Mouse (Mus musculus) hindbrain, embryonic 16.5 days (tissue): Measurements from ENCODE around the gene Klhl13. TPM values are rescaled to one million over a fixed set of nuclear protein-coding genes. Genes with fewer than 3 reads are reported as not detected.

Experiments used
- ATAC-seq: fragments of 200-750 bp; cut with Nextera tagmentation; 2 replicates; pipeline ENCODE4 v1.8.0; 2017; ENCODE audit warnings: moderate TSS enrichment, moderate library complexity
- H3K27ac ChIP-seq: fragments of 300-500 bp; sonication (generic); 2 replicates; pipeline ENCODE4 v1.5.1; 2014; ENCODE audit warnings: low read depth, mild to moderate bottlenecking, control low read depth, low read length, moderate library complexity
- H3K27me3 ChIP-seq: fragments of 300-500 bp; sonication (generic); replicated peaks from 2 replicates; pipeline ENCODE4 v1.6.1; 2014; ENCODE audit warnings: low read length; ENCODE audit not compliant: control insufficient read depth, insufficient read depth
- H3K36me3 ChIP-seq: fragments of 300-500 bp; sonication (generic); 2 replicates; pipeline ENCODE4 v1.6.1; 2014; ENCODE audit warnings: mild to moderate bottlenecking, low read length, moderate library complexity, mixed read lengths; ENCODE audit not compliant: control insufficient read depth, insufficient read depth
- H3K4me1 ChIP-seq: fragments of 300-500 bp; sonication (generic); 2 replicates; pipeline ENCODE4 v1.6.1; 2014; ENCODE audit warnings: low read depth, low read length; ENCODE audit not compliant: control insufficient read depth, insufficient read depth
- H3K4me2 ChIP-seq: fragments of 300-500 bp; sonication (generic); 2 replicates; pipeline ENCODE4 v1.6.1; 2014; ENCODE audit warnings: mild to moderate bottlenecking, low read length, control low read depth, moderate library complexity
- H3K4me3 ChIP-seq: fragments of 300-500 bp; sonication (generic); 2 replicates; pipeline ENCODE4 v1.5.1; 2014; ENCODE audit warnings: mild to moderate bottlenecking, low read length, control low read depth, moderate library complexity
- H3K9ac ChIP-seq: fragments of 300-500 bp; sonication (generic); 2 replicates; pipeline ENCODE4 v1.6.1; 2014; ENCODE audit warnings: low read depth, mild to moderate bottlenecking, control low read depth, low read length, moderate library complexity
- H3K9me3 ChIP-seq: fragments of 300-500 bp; sonication (generic); 2 replicates; pipeline ENCODE4 v1.6.1; 2014; ENCODE audit warnings: mild to moderate bottlenecking, low read length, moderate library complexity; ENCODE audit not compliant: control insufficient read depth
- WGBS: fragments of 180-500 bp; shearing (Covaris S2); extraction: QIAGEN DNeasy Blood & Tissue Kit; methylation state at CpG from one replicate; pipeline ENCODE4 v1.1.7; 2014; 5-methylcytosine and 5-hydroxymethylcytosine counted together
- polyA plus RNA-seq: library from polyadenylated mRNA; unstranded; fragments of >200 nt; fragmentation: Nextera tagmentation; extraction: Ambion mirVana; gene quantifications from 2 replicates; pipeline ENCODE4 v1.2.1, GENCODE M21; 2015

Gene Klhl13
- polyA plus RNA-seq, 1 experiment from 2014 or later = 147 TPM

GRCm38 (mm10) chrX:23285442-23285817 lies 79.5 kb downstream of the Klhl13 start:
- Histone ChIP-seq H3K9ac (peak overlapping the region; percentile 51; the same call in 1 of the 2 replicates), H3K4me2 (peak overlapping the region; percentile 51), H3K27ac (peak overlapping the region; percentile 54; the same call in 1 of the 2 replicates), H3K36me3 (no peaks in the 10 kb centered on the region), H3K4me3 (peak overlapping the region; percentile 39), H3K4me1 (no peaks in the 10 kb centered on the region), H3K9me3 (no peaks in the 10 kb centered on the region), H3K27me3 (no peaks in the 10 kb centered on the region)
- 20% methylated on average over 9 of the region's 10 CpGs for WGBS
- ATAC-seq = peak; percentile 65

- Histone ChIP-seq H3K4me1 (no peaks in the 10 kb centered on the region), H3K27ac (peak overlapping the region; percentile 54), H3K4me2 (peak overlapping the region; percentile 51), H3K27me3 (no peaks in the 10 kb centered on the region), H3K36me3 (no peaks in the 10 kb centered on the region), H3K9me3 (no peaks in the 10 kb centered on the region), H3K9ac (peak overlapping the region; percentile 57), H3K4me3 (peak overlapping the region; percentile 39)
- WGBS = 29% methylated on average over 11 of the region's 11 CpGs
- peak; percentile 79 for ATAC-seq
Observed at GRCm38 (mm10) chrX:23284530-23285441, 80.1 kb downstream of the Klhl13 start.

GRCm38 (mm10) chrX:23267601-23268000 lies 97.3 kb downstream of the Klhl13 start:
- H3K27ac ChIP-seq = no peak overlapping the region
- H3K4me3 ChIP-seq = no peak overlapping the region
- H3K27me3 ChIP-seq = no peaks in the 10 kb centered on the region
- no peak overlapping the region for H3K9ac ChIP-seq
- ATAC-seq = no peak
- 27% methylated on average over 1 of the region's 1 CpGs for WGBS
- H3K4me2 ChIP-seq = no peak overlapping the region
- H3K9me3 ChIP-seq = no peaks in the 10 kb centered on the region
- no peaks in the 10 kb centered on the region for H3K4me1 ChIP-seq
- no peaks in the 10 kb centered on the region for H3K36me3 ChIP-seq

- no peak overlapping the region for H3K4me3 ChIP-seq
- no peaks in the 10 kb centered on the region for H3K36me3 ChIP-seq
- H3K4me1 ChIP-seq = no peaks in the 10 kb centered on the region
- H3K9me3 ChIP-seq = no peaks in the 10 kb centered on the region
- no peak overlapping the region for H3K27ac ChIP-seq
- no peak for ATAC-seq
- H3K4me2 ChIP-seq = no peak overlapping the region
- H3K27me3 ChIP-seq = no peaks in the 10 kb centered on the region
- no peak overlapping the region for H3K9ac ChIP-seq
Observed at GRCm38 (mm10) chrX:23248752-23249151, 116.1 kb downstream of the Klhl13 start.
